Mouse (Mus musculus) liver, embryonic 14.5 days (tissue): ENCODE measurements at regions not wholly inside any gene's neighbourhood (a gene's known extent, or its start where the extent isn't known, plus 50 kb on each side); places are given as distances from the start of the nearest gene placed in this dataset.

Experiments used
- ATAC-seq: fragments of 200-750 bp; cut with Nextera tagmentation; 2 replicates; pipeline ENCODE4 v1.8.0; 2017; ENCODE audit warnings: moderate number of reproducible peaks, mild to moderate bottlenecking, moderate library complexity; ENCODE audit not compliant: insufficient read depth
- DNase-seq, 3 experiments: peaks; one replicate each; pipeline ENCODE4 v3.0.0-alpha.2; 2012 to 2013; ENCODE audit warnings: low read depth in 3 of 3, low spot score in 3 of 3
- H3K27ac ChIP-seq: fragments of 300-500 bp; sonication (generic); 2 replicates; pipeline ENCODE4 v1.5.1; 2014; ENCODE audit warnings: moderate library complexity, mild to moderate bottlenecking, control low read depth, inconsistent platforms
- H3K27me3 ChIP-seq: fragments of 300-500 bp; sonication (generic); 2 replicates; pipeline ENCODE4 v1.6.1; 2014; ENCODE audit warnings: mild to moderate bottlenecking, low read length, moderate library complexity; ENCODE audit not compliant: control insufficient read depth, insufficient read depth
- H3K36me3 ChIP-seq: fragments of 300-500 bp; sonication (generic); replicated peaks from 2 replicates; pipeline ENCODE4 v1.6.1; 2014; ENCODE audit warnings: low read depth; ENCODE audit not compliant: control insufficient read depth, insufficient read depth
- H3K4me1 ChIP-seq, 2 experiments: fragments of 200-500 bp in 1 of 2; fragments of 300-500 bp in 1 of 2; sonication (generic) in 1 of 2; replicated peaks; 2 replicates each; pipeline ENCODE4 v1.6.1; 2012 to 2014; ENCODE audit warnings: antibody characterized with exemption in 1 of 2, inconsistent platforms in 1 of 2, low read length in 1 of 2; ENCODE audit not compliant: control insufficient read depth in 2 of 2, insufficient read depth in 2 of 2
- H3K4me2 ChIP-seq: fragments of 300-500 bp; sonication (generic); 2 replicates; pipeline ENCODE4 v1.6.1; 2014; ENCODE audit warnings: low read depth, mild to moderate bottlenecking, control low read depth, moderate library complexity
- H3K4me3 ChIP-seq, 2 experiments: fragments of 200-500 bp in 1 of 2; fragments of 300-500 bp in 1 of 2; sonication (generic) in 1 of 2; 2 replicates each; pipeline ENCODE4 v1.5.1; 2012 to 2014; ENCODE audit warnings: low read depth in 2 of 2, low read length in 2 of 2, mild to moderate bottlenecking in 2 of 2, control low read depth in 1 of 2, inconsistent platforms in 1 of 2, moderate library complexity in 1 of 2; ENCODE audit not compliant: insufficient read depth in 1 of 2
- H3K9ac ChIP-seq: fragments of 300-500 bp; sonication (generic); replicated peaks from 2 replicates; pipeline ENCODE4 v1.6.1; 2014; ENCODE audit warnings: mild to moderate bottlenecking, control low read depth, moderate library complexity
- H3K9me3 ChIP-seq: fragments of 300-500 bp; sonication (generic); 2 replicates; pipeline ENCODE4 v1.6.1; 2016; ENCODE audit warnings: low read length, mixed read lengths; ENCODE audit not compliant: control insufficient read depth
- CTCF ChIP-seq: IDR thresholded peaks from 2 replicates; pipeline ENCODE4 v1.5.1; 2016; ENCODE audit warnings: antibody characterized with exemption, low read depth, control low read depth
- EP300 ChIP-seq: IDR thresholded peaks from 2 replicates; pipeline ENCODE4 v1.6.1; 2016; ENCODE audit warnings: antibody characterized with exemption, low read depth
- WGBS: fragments of 180-500 bp; shearing (Covaris S2); extraction: QIAGEN DNeasy Blood & Tissue Kit; methylation state at CpG from one replicate; pipeline ENCODE4 v1.1.7; 2014; ENCODE audit not compliant: insufficient replicate concordance; 5-methylcytosine and 5-hydroxymethylcytosine counted together

- TF ChIP-seq CTCF, result no peak
- no peak for TF ChIP-seq EP300
- Histone ChIP-seq H3K9ac (no peak overlapping the region), H3K27ac (no peak overlapping the region), H3K4me3 (no peak overlapping the region), H3K9me3 (no peaks in the 10 kb centered on the region), H3K4me2 (no peak overlapping the region), H3K36me3 (no peaks in the 10 kb centered on the region), H3K4me1 (0 out of 4 replicates have a peak, but pooled peaks cover 0 to 2% of the 10 kb centered on the region in 2 experiments), H3K27me3 (no peaks in the 10 kb centered on the region)
- DNase-seq (no peak), ATAC-seq (no peak)
- 59% methylated on average over 3 of the region's 3 CpGs for WGBS
Observed at GRCm38 (mm10) chr8:34476146-34476820, 364.7 kb upstream of the Gm10131 start.

GRCm38 (mm10) chr8:34474593-34474992 is 363.1 kb upstream of the Gm10131 start:
- 64% methylated on average over 7 of the region's 7 CpGs for WGBS
- TF ChIP-seq EP300, result no peak
- no peak for TF ChIP-seq CTCF
- H3K4me2 ChIP-seq, result no peak overlapping the region
- no peak for DNase-seq
- H3K27me3 ChIP-seq, result no peaks in the 10 kb centered on the region
- no peak overlapping the region for H3K27ac ChIP-seq
- no peaks in the 10 kb centered on the region for H3K36me3 ChIP-seq
- H3K4me3 ChIP-seq, result no peak overlapping the region
- no peaks in the 10 kb centered on the region for H3K9me3 ChIP-seq
- 0 out of 4 replicates have a peak, but pooled peaks cover 0 to 2% of the 10 kb centered on the region in 2 experiments for H3K4me1 ChIP-seq
- no peak overlapping the region for H3K9ac ChIP-seq
- no peak for ATAC-seq

GRCm38 (mm10) chr8:34473769-34474168 is 362.2 kb upstream of the Gm10131 start:
- Histone ChIP-seq H3K27me3 (no peaks in the 10 kb centered on the region), H3K4me1 (0 out of 4 replicates have a peak, but pooled peaks cover 0 to 2% of the 10 kb centered on the region in 2 experiments), H3K9me3 (no peaks in the 10 kb centered on the region), H3K36me3 (no peaks in the 10 kb centered on the region), H3K27ac (no peak overlapping the region), H3K4me2 (no peak overlapping the region), H3K4me3 (no peak overlapping the region), H3K9ac (no peak overlapping the region)
- no peak for ATAC-seq
- no peak for TF ChIP-seq EP300
- TF ChIP-seq CTCF, result no peak
- no peak for DNase-seq
- WGBS, result 60% methylated on average over 10 of the region's 10 CpGs

- Histone ChIP-seq H3K36me3 (no peaks in the 10 kb centered on the region), H3K4me3 (no peak overlapping the region), H3K4me2 (no peak overlapping the region), H3K27me3 (no peaks in the 10 kb centered on the region), H3K9ac (no peak overlapping the region), H3K4me1 (0 out of 4 replicates have a peak, but pooled peaks cover 0 to 2% of the 10 kb centered on the region in 2 experiments), H3K27ac (no peak overlapping the region), H3K9me3 (no peaks in the 10 kb centered on the region)
- TF ChIP-seq EP300, result no peak
- TF ChIP-seq CTCF, result no peak
- no peak for DNase-seq
- ATAC-seq, result no peak
- WGBS, result 70% methylated on average over 1 of the region's 1 CpGs
Observed at GRCm38 (mm10) chr8:34473301-34473700, 361.8 kb upstream of the Gm10131 start.

GRCm38 (mm10) chr8:34472846-34473245 is 361.3 kb upstream of the Gm10131 start:
- no peak for TF ChIP-seq EP300
- no peak for TF ChIP-seq CTCF
- WGBS, result 24% methylated on average over 6 of the region's 6 CpGs
- Histone ChIP-seq H3K27ac (no peak overlapping the region), H3K36me3 (no peaks in the 10 kb centered on the region), H3K9ac (no peak overlapping the region), H3K27me3 (no peaks in the 10 kb centered on the region), H3K4me1 (0 out of 4 replicates have a peak, but pooled peaks cover 0 to 2% of the 10 kb centered on the region in 2 experiments), H3K4me2 (no peak overlapping the region), H3K4me3 (no peak overlapping the region), H3K9me3 (no peaks in the 10 kb centered on the region)
- ATAC-seq (no peak), DNase-seq (no peak)
